Mouse (Mus musculus): ENCODE measurements at regions not wholly inside any gene's neighbourhood (a gene's known extent, or its start where the extent isn't known, plus 50 kb on each side); places are given as distances from the start of the nearest gene placed in this dataset.

DNA sequence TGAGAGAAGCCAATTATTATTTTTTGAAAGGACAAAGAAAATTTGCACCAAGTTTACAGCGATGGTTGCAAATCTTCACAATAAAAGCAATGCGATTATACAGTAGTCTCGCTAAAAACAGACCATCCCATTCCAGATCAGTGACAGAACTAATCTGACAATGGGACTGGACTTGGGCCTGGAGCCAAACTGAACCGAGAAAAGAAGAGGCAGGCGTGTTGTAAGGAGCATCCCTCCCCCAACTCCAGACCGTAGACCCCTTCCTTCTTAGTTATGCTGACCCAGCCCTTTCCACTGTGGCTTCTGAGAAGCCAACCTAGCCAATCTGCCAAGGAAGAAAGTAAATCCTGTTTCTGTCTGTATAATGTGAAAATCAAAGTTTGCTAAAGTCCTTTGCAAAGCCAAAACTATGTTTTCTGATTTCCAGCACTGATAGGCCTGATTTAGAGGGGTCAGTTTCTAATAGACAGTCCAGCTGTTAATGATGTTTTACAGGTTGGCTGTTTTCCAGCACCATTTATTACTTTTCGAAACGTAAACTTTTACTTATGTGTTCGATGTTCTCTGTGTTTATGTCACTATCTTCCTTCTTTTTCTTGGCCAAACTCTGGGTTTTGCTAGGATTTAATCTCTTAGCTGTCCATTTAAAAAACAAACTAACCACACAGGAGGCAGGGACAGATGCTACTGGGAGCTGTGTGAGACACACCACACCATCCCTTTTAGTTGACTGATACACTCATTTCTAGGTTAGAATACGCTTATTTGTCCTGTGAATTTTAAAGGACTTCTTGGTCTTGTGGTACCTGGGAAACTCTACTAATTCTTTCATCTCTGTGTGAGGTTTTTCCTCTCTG lies 301.5 kb downstream of the Lmo7 start:
- no peak for DNase-seq (ENCODE audit: extremely low spot score in 1 of 2, low spot score in 1 of 2)

DNA sequence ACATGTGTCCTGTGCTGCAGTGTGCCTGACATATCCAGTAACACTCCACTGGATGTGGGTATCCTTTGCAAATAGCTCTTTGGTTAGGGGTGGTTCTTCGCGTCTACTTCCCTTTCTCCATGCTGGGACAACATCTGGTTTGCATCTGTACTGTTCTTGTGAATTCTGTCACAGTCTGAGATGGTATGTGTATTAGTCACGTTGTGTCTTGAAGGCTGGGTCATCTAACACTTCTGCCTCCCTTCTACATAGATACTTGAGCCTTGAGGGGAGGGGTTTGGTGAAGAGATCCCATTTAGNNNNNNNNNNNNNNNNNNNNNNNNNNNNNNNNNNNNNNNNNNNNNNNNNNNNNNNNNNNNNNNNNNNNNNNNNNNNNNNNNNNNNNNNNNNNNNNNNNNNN lies 294.9 kb downstream of the Lmo7 start:
- DNase-seq (ENCODE audit: extremely low spot score in 1 of 2, low spot score in 1 of 2): no peak

DNA sequence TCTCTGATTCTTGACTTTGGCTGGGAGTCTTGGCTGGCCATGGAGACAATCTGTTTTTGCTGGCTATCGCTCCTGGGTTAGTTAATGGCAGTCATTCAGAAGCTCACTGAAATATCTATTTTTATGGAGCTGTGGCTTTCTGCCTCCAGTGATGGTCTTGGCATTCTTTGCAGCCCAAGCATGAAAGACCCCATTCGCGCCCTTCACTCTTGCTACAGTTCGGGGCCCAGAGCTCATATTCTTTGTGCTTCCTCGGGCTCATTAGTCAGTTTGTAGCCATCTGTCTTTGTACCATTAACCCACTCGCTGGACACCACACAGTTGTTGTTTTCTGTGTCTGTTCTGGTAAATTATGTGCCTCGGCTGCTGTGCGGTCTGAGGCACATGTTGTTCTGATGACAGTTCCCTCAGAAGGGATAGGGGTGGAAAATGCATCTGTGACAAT lies 290.4 kb downstream of the Lmo7 start:
- no peak for DNase-seq (ENCODE audit: extremely low spot score in 1 of 2, low spot score in 1 of 2)

DNA sequence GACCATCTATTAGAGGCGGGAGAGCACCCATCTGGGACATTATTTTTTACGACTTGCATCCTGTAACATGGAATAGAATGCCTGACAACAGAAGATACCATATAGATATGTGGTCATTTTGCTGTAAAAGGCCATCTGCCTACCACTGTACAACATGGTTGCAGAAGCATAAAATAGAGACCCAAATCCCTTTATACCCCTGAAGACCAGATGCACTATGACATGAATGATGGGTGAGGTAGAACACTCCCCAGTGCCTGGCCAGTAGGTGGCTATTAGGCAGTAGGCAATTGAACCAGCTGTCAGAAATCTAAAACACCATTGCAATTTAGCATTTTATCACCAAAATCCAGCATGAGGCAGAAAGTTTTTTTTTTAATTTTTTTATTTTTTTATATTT lies 289.6 kb downstream of the Lmo7 start:
- DNase-seq (ENCODE audit: extremely low spot score in 1 of 2, low spot score in 1 of 2): no peak

DNA sequence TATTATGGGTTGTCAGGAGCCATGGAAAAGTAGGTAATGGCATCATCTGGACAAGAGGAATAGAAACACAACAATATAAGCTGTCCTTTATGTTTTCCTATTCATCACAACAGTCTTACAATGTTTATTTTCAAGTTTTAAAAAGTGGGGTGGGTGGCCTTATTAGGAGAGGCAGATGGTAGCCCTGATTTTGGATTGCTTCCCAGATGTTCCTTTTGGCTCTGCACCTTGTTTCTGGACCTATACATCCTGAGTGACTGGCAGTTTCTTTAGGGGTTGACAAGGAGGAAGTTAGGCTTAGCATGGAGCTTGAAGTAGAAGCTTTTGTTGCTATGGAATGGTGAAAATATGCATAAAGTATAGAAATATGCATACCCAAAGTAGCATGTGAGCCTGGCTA lies 286.8 kb downstream of the Lmo7 start:
- DNase-seq (ENCODE audit: extremely low spot score in 1 of 2, low spot score in 1 of 2): no peak

DNA sequence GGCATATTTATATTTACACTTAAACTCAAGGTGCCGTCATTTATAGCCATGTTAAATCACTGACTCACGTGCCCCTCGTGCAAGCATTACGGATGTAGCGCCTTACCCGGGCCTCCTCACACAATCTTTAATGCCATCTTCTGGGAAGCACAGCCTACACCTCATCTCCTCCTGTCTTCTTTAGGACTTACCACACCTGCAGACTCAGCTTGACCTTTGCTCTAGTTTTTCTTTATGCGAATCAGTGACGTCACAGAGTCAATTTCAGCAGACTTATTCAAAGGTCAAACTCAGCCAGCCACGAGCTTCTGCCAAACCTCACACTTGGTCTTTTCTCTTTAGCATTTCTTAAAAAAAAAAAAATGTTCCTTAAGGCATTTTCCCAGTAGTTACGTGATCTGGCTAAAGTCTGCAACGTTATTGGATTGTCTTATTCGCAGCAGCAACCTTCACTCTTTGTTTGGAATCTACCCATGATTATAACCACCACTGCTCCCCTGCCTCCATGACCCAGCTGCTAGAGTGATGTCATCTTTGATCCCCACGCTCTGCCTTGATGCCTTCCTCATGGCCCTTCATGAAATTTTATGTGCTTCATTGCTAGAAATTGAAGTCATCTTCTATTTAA lies 285.3 kb downstream of the Lmo7 start:
- no peak for DNase-seq (ENCODE audit: extremely low spot score in 1 of 2, low spot score in 1 of 2)

DNA sequence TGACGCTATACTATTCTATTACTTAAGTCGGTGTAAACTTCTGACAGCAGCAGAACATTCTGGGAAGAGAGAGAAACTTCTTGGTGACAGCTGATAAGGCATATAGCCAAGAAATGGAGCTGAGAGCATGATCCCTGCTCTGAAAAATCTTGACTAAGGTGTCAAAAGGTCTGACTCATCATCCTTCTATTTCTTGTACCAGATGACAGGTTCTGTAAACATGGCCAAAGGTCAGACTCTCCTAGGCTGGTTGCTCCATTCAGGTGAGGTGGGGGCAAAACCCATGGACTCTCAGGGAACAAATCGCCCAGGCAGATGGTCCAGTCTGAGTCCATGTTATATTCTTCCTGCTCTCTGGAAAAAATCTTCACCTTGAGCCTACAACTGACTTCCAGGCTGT lies 283.5 kb downstream of the Lmo7 start:
- DNase-seq (ENCODE audit: extremely low spot score in 1 of 2, low spot score in 1 of 2): no peak

DNA sequence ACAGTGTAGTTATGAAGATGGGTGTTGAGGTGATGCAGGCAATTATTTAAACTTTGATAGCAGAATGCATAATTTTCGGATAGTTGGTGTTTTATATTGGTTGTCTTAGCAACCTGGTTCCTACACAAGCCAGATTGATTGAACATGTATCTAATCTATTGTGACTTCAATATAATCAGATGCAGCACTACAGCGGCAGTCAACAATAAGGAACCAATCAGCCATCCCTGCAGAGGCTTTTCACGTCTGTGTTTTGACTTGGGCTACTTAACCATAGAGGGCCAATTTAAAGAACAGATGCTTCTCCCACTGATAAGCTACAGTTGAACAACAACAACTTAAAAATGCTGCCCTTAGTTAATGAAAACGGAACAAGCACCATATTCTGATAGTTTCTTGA lies 267.8 kb downstream of the Lmo7 start:
- no peak for DNase-seq (ENCODE audit: extremely low spot score in 1 of 2, low spot score in 1 of 2)

DNA sequence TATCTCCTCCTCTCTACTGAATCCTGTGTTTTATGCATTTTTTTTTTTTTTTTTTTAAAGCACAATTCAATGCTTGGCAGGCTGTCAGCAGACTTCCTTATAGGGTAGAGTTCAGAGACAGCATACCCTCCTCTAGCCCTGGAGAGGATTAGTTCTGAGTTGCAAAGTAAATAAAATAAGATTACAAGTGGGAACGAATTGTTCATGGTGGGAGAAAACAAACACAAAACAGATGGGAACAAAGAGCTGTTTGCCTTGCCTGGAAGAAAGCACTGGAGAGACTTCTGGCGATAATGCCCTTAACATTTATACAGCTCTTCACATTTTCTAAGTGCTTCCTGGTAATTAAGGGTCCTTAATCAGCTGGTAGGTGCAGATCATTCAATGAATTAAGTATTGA lies 254.6 kb downstream of the Lmo7 start:
- DNase-seq (ENCODE audit: extremely low spot score in 1 of 2, low spot score in 1 of 2): no peak

Data from frontal cortex, adult 2 months (tissue).